Mouse (Mus musculus): ENCODE results near the gene 1700018F24Rik. TPM values are rescaled to one million over a fixed set of nuclear protein-coding genes. Genes with fewer than 3 reads are reported as not detected.
A peak's percentile ranks its signal among the peaks of the same experiment; 100 is the strongest.
"Not testable (repeated sequence)": the region's sequence is repeated elsewhere in the genome, so short reads cannot be mapped to it uniquely, and the experiment has no call there.

Gene 1700018F24Rik
- polyA plus RNA-seq, 1 experiment: not detected

- Histone ChIP-seq H3K4me1 (ENCODE audit: control insufficient read depth, insufficient read depth, low read length) (no peaks in the 10 kb centered on the region), H3K4me3 (replicated peaks; ENCODE audit: extremely low read depth, low read depth, low read length) (no peak overlapping the region)
- no peak for DNase-seq
- TF ChIP-seq POLR2A (IDR thresholded peaks at IDR 0.05; ENCODE audit: borderline replicate concordance, extremely low read depth, low read depth, low read length) (no peak), CTCF (IDR thresholded peaks at IDR 0.05; ENCODE audit: insufficient read depth, low read length) (no peak)
- 39% methylated on average over 4 of the region's 4 CpGs for WGBS
These were observed 1.2 kb upstream of the 1700018F24Rik start for GRCm38 (mm10) chr5:145041628-145042027.

GRCm38 (mm10) chr5:145054187-145054586 lies 11.4 kb downstream of the 1700018F24Rik start:
- 46% methylated on average over 3 of the region's 3 CpGs for WGBS
- H3K4me3 ChIP-seq (replicated peaks; ENCODE audit: extremely low read depth, low read depth, low read length); DNase-seq: not testable (repeated sequence)

GRCm38 (mm10) chr5:145057907-145058306 lies 15.1 kb downstream of the 1700018F24Rik start:
- TF ChIP-seq CTCF (IDR thresholded peaks at IDR 0.05; ENCODE audit: insufficient read depth, low read length) (no peak), POLR2A (IDR thresholded peaks at IDR 0.05; ENCODE audit: borderline replicate concordance, extremely low read depth, low read depth, low read length) (no peak)
- Histone ChIP-seq H3K4me3 (replicated peaks; ENCODE audit: extremely low read depth, low read depth, low read length) (no peak overlapping the region), H3K4me1 (ENCODE audit: control insufficient read depth, insufficient read depth, low read length) (no peaks in the 10 kb centered on the region)
- no peak for DNase-seq
- WGBS: 80% methylated on average over 8 of the region's 8 CpGs

More at GRCm38 (mm10) chr5:145054187-145054586, 11.4 kb downstream of the 1700018F24Rik start:
- not testable (repeated sequence) for H3K4me1 ChIP-seq (ENCODE audit: control insufficient read depth, insufficient read depth, low read length)

GRCm38 (mm10) chr5:145058722-145059121 lies 15.9 kb downstream of the 1700018F24Rik start:
- TF ChIP-seq POLR2A (IDR thresholded peaks at IDR 0.05; ENCODE audit: borderline replicate concordance, extremely low read depth, low read depth, low read length) (no peak), CTCF (IDR thresholded peaks at IDR 0.05; ENCODE audit: insufficient read depth, low read length) (no peak)
- WGBS: 90% methylated on average over 7 of the region's 7 CpGs
- no peak overlapping the region for H3K4me3 ChIP-seq (replicated peaks; ENCODE audit: extremely low read depth, low read depth, low read length)
- DNase-seq: no peak
- H3K4me1 ChIP-seq (ENCODE audit: control insufficient read depth, insufficient read depth, low read length): no peaks in the 10 kb centered on the region

- no peak for TF ChIP-seq CTCF (IDR thresholded peaks at IDR 0.05; ENCODE audit: insufficient read depth, low read length)
- H3K4me1 ChIP-seq (ENCODE audit: control insufficient read depth, insufficient read depth, low read length): no peaks in the 10 kb centered on the region
- no peak for DNase-seq
- H3K4me3 ChIP-seq (replicated peaks; ENCODE audit: extremely low read depth, low read depth, low read length): no peak overlapping the region
- 70% methylated on average over 2 of the region's 2 CpGs for WGBS
These were observed 16.7 kb downstream of the 1700018F24Rik start for GRCm38 (mm10) chr5:145059524-145059923.

DNA sequence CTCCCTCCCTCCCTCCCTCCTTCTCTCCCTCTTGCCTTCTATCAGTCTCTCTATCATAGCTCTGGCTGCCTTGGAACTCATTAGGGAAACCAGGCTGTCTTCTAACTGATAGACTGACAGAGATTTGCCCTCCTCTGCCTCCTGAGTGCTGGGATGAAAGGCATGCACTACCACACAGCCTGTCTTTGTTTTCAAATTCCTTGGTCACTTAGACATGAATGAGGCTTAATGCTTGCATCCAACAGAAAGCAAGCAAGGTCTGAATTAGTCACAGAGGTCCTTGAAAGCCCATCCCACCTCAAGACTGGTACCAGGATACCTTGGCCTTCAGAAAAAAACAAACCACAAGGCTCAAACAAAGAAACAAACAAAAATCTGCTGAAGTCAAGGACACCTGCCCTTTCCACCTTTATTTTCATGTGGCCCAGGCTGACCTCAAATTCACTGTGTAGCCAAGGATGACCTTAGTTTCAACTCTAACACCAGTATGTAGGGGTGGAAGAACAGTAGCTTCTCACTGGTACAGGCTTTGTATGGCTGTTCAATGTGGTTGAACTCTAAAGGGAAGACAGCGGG lies 22.1 kb downstream of the 1700018F24Rik start:
- 85% methylated on average over 1 of the region's 1 CpGs for WGBS
- H3K4me1 ChIP-seq (ENCODE audit: control insufficient read depth, insufficient read depth, low read length): no peaks in the 10 kb centered on the region
- no peak overlapping the region for H3K4me3 ChIP-seq (replicated peaks; ENCODE audit: extremely low read depth, low read depth, low read length)
- TF ChIP-seq POLR2A (IDR thresholded peaks at IDR 0.05; ENCODE audit: borderline replicate concordance, extremely low read depth, low read depth, low read length) (no peak), CTCF (IDR thresholded peaks at IDR 0.05; ENCODE audit: insufficient read depth, low read length) (no peak)
- DNase-seq: no peak

DNA sequence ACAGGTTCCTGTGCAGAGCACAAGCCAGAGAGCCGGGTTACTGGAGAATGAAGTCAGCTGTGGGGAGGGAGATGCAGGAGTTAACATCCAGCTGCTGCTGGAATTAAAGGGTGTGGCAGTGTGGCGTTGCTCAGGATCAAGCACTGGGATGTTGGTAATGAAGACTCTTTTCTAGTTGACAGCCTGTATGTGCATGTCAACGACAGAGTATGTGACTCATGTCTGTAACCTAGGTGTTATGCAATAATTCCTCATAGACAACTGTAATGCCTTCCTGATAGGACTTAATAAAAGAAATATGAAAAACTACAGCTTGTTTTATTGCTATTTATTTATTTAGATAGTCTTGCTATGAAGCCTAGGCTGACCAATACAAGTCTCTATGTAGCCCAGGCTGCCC lies 26.1 kb downstream of the 1700018F24Rik start:
- WGBS: 38% methylated on average over 3 of the region's 3 CpGs
- no peak overlapping the region for H3K4me3 ChIP-seq (replicated peaks; ENCODE audit: extremely low read depth, low read depth, low read length)
- TF ChIP-seq CTCF (IDR thresholded peaks at IDR 0.05; ENCODE audit: insufficient read depth, low read length) (no peak), POLR2A (IDR thresholded peaks at IDR 0.05; ENCODE audit: borderline replicate concordance, extremely low read depth, low read depth, low read length) (no peak)
- no peak for DNase-seq
- H3K4me1 ChIP-seq (ENCODE audit: control insufficient read depth, insufficient read depth, low read length): no peaks in the 10 kb centered on the region

DNA sequence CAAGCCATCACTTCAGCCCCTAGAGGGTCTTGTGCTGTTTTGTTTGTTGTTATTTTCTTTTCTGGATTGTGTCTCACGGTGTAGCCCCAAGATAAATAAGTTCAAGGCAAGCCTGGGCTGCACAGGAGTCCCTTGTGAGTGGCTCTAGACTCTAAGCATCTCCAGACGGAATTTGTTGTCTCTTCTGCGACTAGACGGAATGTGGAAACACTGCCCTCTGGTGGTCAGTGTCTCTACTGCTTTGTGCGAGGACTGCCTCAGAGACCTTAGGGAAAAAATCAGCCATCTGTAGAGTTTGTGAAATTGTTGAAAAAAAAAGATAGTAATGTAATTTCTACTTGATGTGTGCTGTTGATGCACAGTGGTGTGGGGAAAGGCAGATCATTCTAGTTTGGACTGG lies 26.9 kb downstream of the 1700018F24Rik start:
- TF ChIP-seq POLR2A (IDR thresholded peaks at IDR 0.05; ENCODE audit: borderline replicate concordance, extremely low read depth, low read depth, low read length): no peak
- TF ChIP-seq CTCF (IDR thresholded peaks at IDR 0.05; ENCODE audit: insufficient read depth, low read length): peak; percentile 80
- WGBS: under 1% methylated on average over 5 of the region's 5 CpGs

GRCm38 (mm10) chr5:145071342-145071741 lies 28.6 kb downstream of the 1700018F24Rik start:
- H3K4me3 ChIP-seq (replicated peaks; ENCODE audit: extremely low read depth, low read depth, low read length): no peak overlapping the region
- no peaks in the 10 kb centered on the region for H3K4me1 ChIP-seq (ENCODE audit: control insufficient read depth, insufficient read depth, low read length)
- no peak for TF ChIP-seq POLR2A (IDR thresholded peaks at IDR 0.05; ENCODE audit: borderline replicate concordance, extremely low read depth, low read depth, low read length)
- no peak for TF ChIP-seq CTCF (IDR thresholded peaks at IDR 0.05; ENCODE audit: insufficient read depth, low read length)
- DNase-seq: no peak
- 43% methylated on average over 6 of the region's 6 CpGs for WGBS

More for the DNA sequence above, 26.9 kb downstream of the 1700018F24Rik start:
- no peaks in the 10 kb centered on the region for H3K4me1 ChIP-seq (ENCODE audit: control insufficient read depth, insufficient read depth, low read length)
- peak; percentile 61 for DNase-seq
- no peak overlapping the region for H3K4me3 ChIP-seq (replicated peaks; ENCODE audit: extremely low read depth, low read depth, low read length)

GRCm38 (mm10) chr5:145075081-145075480 lies 32.3 kb downstream of the 1700018F24Rik start:
- Histone ChIP-seq H3K4me3 (replicated peaks; ENCODE audit: extremely low read depth, low read depth, low read length) (no peak overlapping the region), H3K4me1 (ENCODE audit: control insufficient read depth, insufficient read depth, low read length) (no peaks in the 10 kb centered on the region)
- WGBS: 43% methylated on average over 3 of the region's 3 CpGs
- TF ChIP-seq POLR2A (IDR thresholded peaks at IDR 0.05; ENCODE audit: borderline replicate concordance, extremely low read depth, low read depth, low read length): no peak
- TF ChIP-seq CTCF (IDR thresholded peaks at IDR 0.05; ENCODE audit: insufficient read depth, low read length): no peak
- DNase-seq: no peak

Data from lung, adult 2 months (tissue).